Mouse (Mus musculus) cerebellum, adult 2 months (tissue): ENCODE measurements around the gene Hjurp.

Source experiments
- CTCF ChIP-seq: fragments of 200-500 bp; IDR thresholded peaks from 2 replicates; pipeline ENCODE4 v1.5.1; 2011; ENCODE audit warnings: low read depth, mild to moderate bottlenecking, control low read depth, low read length, moderate library complexity, borderline replicate concordance; ENCODE audit not compliant: insufficient read depth
- POLR2A ChIP-seq: fragments of 200-500 bp; IDR thresholded peaks from 2 replicates; pipeline ENCODE4 v1.6.1; 2011; ENCODE audit warnings: low read length, control low read depth, borderline replicate concordance; ENCODE audit not compliant: insufficient read depth

DNA sequence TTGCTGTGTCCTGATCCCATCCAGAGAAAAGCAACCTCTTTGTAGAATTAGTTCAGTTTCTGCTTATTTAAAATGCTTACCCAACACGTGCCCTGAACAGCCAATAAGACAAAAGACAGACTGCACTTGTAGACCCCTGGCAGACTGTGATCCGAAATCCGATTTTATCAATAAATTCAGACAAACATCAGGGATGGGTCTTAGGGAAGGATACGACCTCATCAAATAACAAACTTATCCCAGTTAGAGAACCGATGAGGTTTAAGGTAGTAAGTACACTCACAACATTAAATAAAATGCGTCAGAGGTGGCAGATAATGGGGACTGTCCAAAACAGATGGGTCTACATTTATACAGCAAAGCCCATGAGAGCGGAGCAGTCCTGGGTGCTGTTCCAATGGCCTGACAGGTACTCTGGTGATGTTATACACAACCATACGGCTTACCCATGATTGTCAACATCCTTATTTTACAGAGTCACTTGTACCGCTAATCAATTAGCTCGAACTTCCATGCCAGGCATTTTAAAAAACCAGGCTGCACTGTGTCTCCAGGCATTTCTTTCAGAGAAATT is 822 bp downstream of the Hjurp start:
- TF ChIP-seq CTCF (no peak), POLR2A (no peak)
